Mouse (Mus musculus): ENCODE results near the gene Trim44. TPM values are rescaled to one million over a fixed set of nuclear protein-coding genes. Genes with fewer than 3 reads are reported as not detected.

Gene Trim44
- polyA plus RNA-seq, 1 experiment from 2014 or later = 16.1 TPM

DNA sequence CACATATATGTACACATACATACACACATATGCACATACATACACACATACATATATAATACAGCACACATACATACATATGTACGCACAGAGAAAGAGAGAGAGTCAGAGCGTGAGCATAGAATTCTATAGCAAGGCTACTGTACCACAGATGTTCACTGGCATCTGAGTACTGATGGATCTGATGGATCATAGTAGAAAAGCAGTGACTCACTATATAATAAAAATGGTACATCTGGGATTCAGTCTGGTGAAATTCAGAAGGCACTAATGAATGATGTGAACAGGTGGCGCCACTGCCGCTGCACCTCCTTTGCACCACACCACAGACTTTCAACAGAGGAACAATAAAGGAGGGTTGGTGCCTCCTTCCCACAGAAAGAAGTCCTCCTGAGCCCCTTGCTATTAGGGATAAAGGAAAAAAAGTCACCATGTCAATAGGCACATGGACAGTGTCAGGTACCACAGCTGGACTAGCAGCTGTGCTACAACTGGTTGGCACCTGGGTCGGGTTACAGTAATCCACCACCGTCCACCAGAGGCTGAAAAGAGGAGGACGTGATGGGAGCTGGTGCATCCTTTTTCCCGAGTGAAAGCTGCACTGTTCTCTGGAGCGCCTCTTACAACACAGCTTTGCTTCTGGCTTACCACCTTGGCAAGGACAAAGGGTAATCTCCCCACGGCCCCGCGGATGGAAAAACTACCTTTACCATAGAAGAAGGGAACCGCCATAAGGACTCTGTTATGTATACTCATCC lies 139.9 kb downstream of the Trim44 start:
- ATAC-seq (replicated peaks; ENCODE audit: extremely low read depth, insufficient read depth, low FRiP score) = no peak
- no peaks in the 10 kb centered on the region for H3K36me3 ChIP-seq (ENCODE audit: control insufficient read depth, insufficient read depth)
- no peak overlapping the region for H3K27ac ChIP-seq (ENCODE audit: low read length)
- H3K27me3 ChIP-seq (ENCODE audit: control insufficient read depth, insufficient read depth, low read length) = no peaks in the 10 kb centered on the region
- H3K9ac ChIP-seq (ENCODE audit: low read length) = no peak overlapping the region
- no peak overlapping the region for H3K4me3 ChIP-seq (ENCODE audit: low read length)
- H3K9me3 ChIP-seq (replicated peaks; ENCODE audit: control insufficient read depth, low read length) = no peaks in the 10 kb centered on the region
- no peak overlapping the region for H3K4me2 ChIP-seq (ENCODE audit: low read depth, low read length)
- 59% methylated on average over 13 of the region's 13 CpGs for WGBS
- no peaks in the 10 kb centered on the region for H3K4me1 ChIP-seq (ENCODE audit: control insufficient read depth, insufficient read depth, low read length)

GRCm38 (mm10) chr2:102266911-102267310 lies 140.7 kb downstream of the Trim44 start:
- Histone ChIP-seq H3K9me3 (replicated peaks; ENCODE audit: control insufficient read depth, low read length) (no peaks in the 10 kb centered on the region), H3K4me2 (ENCODE audit: low read depth, low read length) (no peak overlapping the region), H3K36me3 (ENCODE audit: control insufficient read depth, insufficient read depth) (no peaks in the 10 kb centered on the region), H3K9ac (ENCODE audit: low read length) (no peak overlapping the region), H3K27ac (ENCODE audit: low read length) (no peak overlapping the region), H3K4me1 (ENCODE audit: control insufficient read depth, insufficient read depth, low read length) (no peaks in the 10 kb centered on the region), H3K4me3 (ENCODE audit: low read length) (no peak overlapping the region), H3K27me3 (ENCODE audit: control insufficient read depth, insufficient read depth, low read length) (no peaks in the 10 kb centered on the region)
- ATAC-seq (replicated peaks; ENCODE audit: extremely low read depth, insufficient read depth, low FRiP score) = no peak
- 83% methylated on average over 3 of the region's 3 CpGs for WGBS

- no peak overlapping the region for H3K9ac ChIP-seq (ENCODE audit: low read length)
- 18% methylated on average over 13 of the region's 13 CpGs for WGBS
- H3K4me3 ChIP-seq (ENCODE audit: low read length) = 0 out of 2 replicates have a peak overlapping the region, but pooled peaks have one; percentile 8
- H3K9me3 ChIP-seq (replicated peaks; ENCODE audit: control insufficient read depth, low read length) = no peaks in the 10 kb centered on the region
- ATAC-seq (replicated peaks; ENCODE audit: extremely low read depth, insufficient read depth, low FRiP score) = 0 out of 2 replicates have a peak, but pooled peaks have one; percentile 43
- H3K4me2 ChIP-seq (ENCODE audit: low read depth, low read length) = peak overlapping the region; percentile 38; the same call in 1 of the 2 replicates
- peak overlapping the region; percentile 31 for H3K27ac ChIP-seq (ENCODE audit: low read length)
- no peaks in the 10 kb centered on the region for H3K36me3 ChIP-seq (ENCODE audit: control insufficient read depth, insufficient read depth)
- H3K4me1 ChIP-seq (ENCODE audit: control insufficient read depth, insufficient read depth, low read length) = peaks cover 13% of the 10 kb centered on the region
- H3K27me3 ChIP-seq (ENCODE audit: control insufficient read depth, insufficient read depth, low read length) = peaks cover 16% of the 10 kb centered on the region
Measured at GRCm38 (mm10) chr2:102259139-102259538, 148.5 kb downstream of the Trim44 start.

GRCm38 (mm10) chr2:102258682-102259081 lies 148.9 kb downstream of the Trim44 start:
- no peak for ATAC-seq (replicated peaks; ENCODE audit: extremely low read depth, insufficient read depth, low FRiP score)
- Histone ChIP-seq H3K9ac (ENCODE audit: low read length) (no peak overlapping the region), H3K4me1 (ENCODE audit: control insufficient read depth, insufficient read depth, low read length) (peaks cover 13% of the 10 kb centered on the region), H3K27ac (ENCODE audit: low read length) (peak overlapping the region; percentile 31), H3K4me2 (ENCODE audit: low read depth, low read length) (peak overlapping the region; percentile 41; the same call in 1 of the 2 replicates), H3K9me3 (replicated peaks; ENCODE audit: control insufficient read depth, low read length) (no peaks in the 10 kb centered on the region), H3K36me3 (ENCODE audit: control insufficient read depth, insufficient read depth) (no peaks in the 10 kb centered on the region), H3K27me3 (ENCODE audit: control insufficient read depth, insufficient read depth, low read length) (peaks cover 16% of the 10 kb centered on the region), H3K4me3 (ENCODE audit: low read length) (0 out of 2 replicates have a peak overlapping the region, but pooled peaks have one; percentile 8)
- 25% methylated on average over 8 of the region's 8 CpGs for WGBS

DNA sequence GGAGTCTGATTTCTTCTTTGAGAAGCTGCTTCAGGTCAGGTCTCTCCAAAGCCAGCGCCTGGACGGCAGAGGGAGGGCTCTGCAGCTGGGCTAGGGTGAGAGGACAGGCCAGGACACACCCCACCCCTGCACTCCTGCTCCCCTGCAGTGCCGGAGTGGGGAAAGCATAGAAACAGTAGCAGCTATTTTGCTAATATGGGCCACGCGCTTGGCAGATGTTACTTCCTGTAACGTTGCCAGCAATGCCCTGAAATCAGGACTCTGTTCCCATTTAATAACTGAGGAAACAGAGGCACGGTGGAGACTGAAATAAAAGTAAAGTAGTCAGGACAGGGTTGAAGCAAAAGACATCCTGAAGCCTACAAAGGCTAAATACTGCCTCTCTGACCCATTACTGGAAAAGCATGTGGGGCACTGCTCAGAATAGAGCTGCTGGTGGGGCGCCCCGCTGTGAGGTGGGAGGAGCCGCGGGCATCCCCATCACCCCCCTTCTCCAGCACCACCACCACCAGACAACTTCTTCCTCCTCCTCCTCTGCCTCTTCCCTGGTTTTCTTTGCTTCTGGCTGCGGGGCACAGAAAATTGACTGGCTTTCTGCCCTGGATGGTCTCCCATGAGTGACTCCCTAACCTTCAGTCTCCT lies 149.5 kb downstream of the Trim44 start:
- H3K27ac ChIP-seq (ENCODE audit: low read length) = no peak overlapping the region
- peak overlapping the region; percentile 41 for H3K4me2 ChIP-seq (ENCODE audit: low read depth, low read length)
- H3K36me3 ChIP-seq (ENCODE audit: control insufficient read depth, insufficient read depth) = no peaks in the 10 kb centered on the region
- ATAC-seq (replicated peaks; ENCODE audit: extremely low read depth, insufficient read depth, low FRiP score) = no peak
- peaks cover 16% of the 10 kb centered on the region for H3K4me1 ChIP-seq (ENCODE audit: control insufficient read depth, insufficient read depth, low read length)
- no peak overlapping the region; the same call in 1 of the 2 replicates for H3K4me3 ChIP-seq (ENCODE audit: low read length)
- WGBS = 4% methylated on average over 12 of the region's 12 CpGs
- H3K9ac ChIP-seq (ENCODE audit: low read length) = no peak overlapping the region
- peaks cover 16% of the 10 kb centered on the region for H3K27me3 ChIP-seq (ENCODE audit: control insufficient read depth, insufficient read depth, low read length)
- H3K9me3 ChIP-seq (replicated peaks; ENCODE audit: control insufficient read depth, low read length) = no peaks in the 10 kb centered on the region

GRCm38 (mm10) chr2:102256591-102257335 lies 150.9 kb downstream of the Trim44 start:
- Histone ChIP-seq H3K4me1 (ENCODE audit: control insufficient read depth, insufficient read depth, low read length) (peaks cover 17% of the 10 kb centered on the region), H3K4me2 (ENCODE audit: low read depth, low read length) (no peak overlapping the region), H3K9me3 (replicated peaks; ENCODE audit: control insufficient read depth, low read length) (no peaks in the 10 kb centered on the region), H3K27ac (ENCODE audit: low read length) (no peak overlapping the region), H3K27me3 (ENCODE audit: control insufficient read depth, insufficient read depth, low read length) (peaks cover 16% of the 10 kb centered on the region), H3K36me3 (ENCODE audit: control insufficient read depth, insufficient read depth) (no peaks in the 10 kb centered on the region), H3K4me3 (ENCODE audit: low read length) (no peak overlapping the region), H3K9ac (ENCODE audit: low read length) (no peak overlapping the region)
- no peak for ATAC-seq (replicated peaks; ENCODE audit: extremely low read depth, insufficient read depth, low FRiP score)
- WGBS = 82% methylated on average over 5 of the region's 5 CpGs

- Histone ChIP-seq H3K9me3 (replicated peaks; ENCODE audit: control insufficient read depth, low read length) (no peaks in the 10 kb centered on the region), H3K9ac (ENCODE audit: low read length) (no peak overlapping the region), H3K36me3 (ENCODE audit: control insufficient read depth, insufficient read depth) (no peaks in the 10 kb centered on the region), H3K4me2 (ENCODE audit: low read depth, low read length) (no peak overlapping the region), H3K27me3 (ENCODE audit: control insufficient read depth, insufficient read depth, low read length) (peaks cover 16% of the 10 kb centered on the region), H3K27ac (ENCODE audit: low read length) (no peak overlapping the region), H3K4me1 (ENCODE audit: control insufficient read depth, insufficient read depth, low read length) (peaks cover 17% of the 10 kb centered on the region), H3K4me3 (ENCODE audit: low read length) (no peak overlapping the region)
- 61% methylated on average over 3 of the region's 3 CpGs for WGBS
- ATAC-seq (replicated peaks; ENCODE audit: extremely low read depth, insufficient read depth, low FRiP score) = no peak
Measured at GRCm38 (mm10) chr2:102256100-102256499, 151.5 kb downstream of the Trim44 start.

DNA sequence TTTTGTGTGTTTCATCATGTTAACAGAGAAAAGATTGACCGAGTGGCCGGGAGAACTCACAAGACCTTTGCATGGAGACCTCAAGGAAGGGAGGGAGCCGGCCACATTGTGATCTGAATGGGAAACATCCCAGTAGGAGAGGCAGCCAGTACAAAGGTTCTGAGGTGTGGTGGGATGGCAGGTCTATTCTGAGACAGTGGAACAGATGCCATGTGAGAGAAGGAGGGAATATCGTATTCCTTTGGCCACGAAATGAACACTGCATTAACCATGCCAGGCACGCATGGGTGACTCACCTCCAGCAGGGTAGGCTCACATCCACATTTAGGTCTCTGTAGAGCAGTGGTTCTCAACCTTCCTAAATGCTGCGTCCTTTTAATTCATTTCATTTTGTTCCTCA lies 154.4 kb downstream of the Trim44 start:
- H3K27me3 ChIP-seq (ENCODE audit: control insufficient read depth, insufficient read depth, low read length) = peaks cover 10% of the 10 kb centered on the region
- 82% methylated on average over 7 of the region's 7 CpGs for WGBS
- ATAC-seq (replicated peaks; ENCODE audit: extremely low read depth, insufficient read depth, low FRiP score) = no peak
- H3K27ac ChIP-seq (ENCODE audit: low read length) = no peak overlapping the region
- H3K36me3 ChIP-seq (ENCODE audit: control insufficient read depth, insufficient read depth) = no peaks in the 10 kb centered on the region
- no peak overlapping the region for H3K4me3 ChIP-seq (ENCODE audit: low read length)
- H3K9ac ChIP-seq (ENCODE audit: low read length) = no peak overlapping the region
- no peaks in the 10 kb centered on the region for H3K9me3 ChIP-seq (replicated peaks; ENCODE audit: control insufficient read depth, low read length)
- H3K4me2 ChIP-seq (ENCODE audit: low read depth, low read length) = no peak overlapping the region
- H3K4me1 ChIP-seq (ENCODE audit: control insufficient read depth, insufficient read depth, low read length) = peaks cover 11% of the 10 kb centered on the region

Measured in heart, embryonic 16.5 days (tissue).